Comparison of ENCODE assay signal across 25 mouse cellular contexts in the genomic region with DNA sequence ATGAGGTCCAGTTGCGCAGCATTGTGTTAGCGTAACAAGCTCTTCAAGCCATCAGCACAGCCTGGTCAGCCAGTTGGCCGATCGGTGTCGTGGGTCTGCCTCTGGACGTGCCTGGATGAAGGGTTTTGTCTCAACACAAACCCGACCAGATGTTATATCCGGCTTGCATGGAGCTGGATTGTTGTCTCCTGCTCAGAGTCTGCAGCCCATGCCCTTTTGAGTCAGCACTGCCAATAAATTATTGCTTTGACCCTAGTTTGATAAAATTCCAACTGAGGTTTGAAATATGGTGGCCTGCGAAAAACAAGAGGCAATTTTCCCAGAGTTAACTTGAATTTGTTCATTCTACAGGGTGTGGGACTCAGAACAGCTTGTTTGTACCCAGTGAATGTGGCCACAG. TPM values are rescaled to one million over a fixed set of nuclear protein-coding genes. Genes with fewer than 3 reads are reported as not detected.
DNase-seq lines count a peak whose midpoint lies in the region; ATAC-seq and TF ChIP-seq lines count a peak whose summit lies in the region.
"Had no signal": no experiment of that assay in that cellular context is flagged by ENCODE, and none has a peak within 500 bp of the region (broad histone marks: within the 10 kb centered on the region; RNA-seq: fewer than 3 reads in every experiment).

No protein-coding gene starts in this region.

- H3K4me1 ChIP-seq in midbrain, embryonic 11.5 days (ENCODE audit: control insufficient read depth, insufficient read depth, low read length), result peaks cover 11% of the 10 kb centered on the region; the same call in 1 of the 2 replicates
- peaks cover 6% of the 10 kb centered on the region; the same call in 1 of the 2 replicates for H3K4me1 ChIP-seq in midbrain, postnatal 0 days (ENCODE audit: insufficient read depth, low read length)
- H3K4me1 ChIP-seq: limb, embryonic 13.5 days; neural tube, embryonic 12.5 days had no signal

- H3K36me3 ChIP-seq in midbrain, embryonic 11.5 days (ENCODE audit: control insufficient read depth, insufficient read depth, low read length), result no peaks in the 10 kb centered on the region
- 0 out of 2 replicates have a peak, but pooled peaks cover 4% of the 10 kb centered on the region for H3K36me3 ChIP-seq in midbrain, postnatal 0 days (ENCODE audit: insufficient read depth, low read length)
- H3K36me3 ChIP-seq: embryonic facial prominence, embryonic 12.5 days; hindbrain, embryonic 15.5 days; intestine, embryonic 15.5 days; liver, embryonic 13.5 days; midbrain, embryonic 10.5 days; neural tube, embryonic 12.5 days had no signal

- no peak overlapping the region for H3K4me2 ChIP-seq in midbrain, embryonic 11.5 days
- H3K4me2 ChIP-seq in midbrain, postnatal 0 days (ENCODE audit: low read depth, low read length, poor library complexity, severe bottlenecking), result no peak overlapping the region
- H3K4me2 ChIP-seq: embryonic facial prominence, embryonic 12.5 days; forebrain, embryonic 13.5 days; heart, embryonic 13.5 days; hindbrain, embryonic 15.5 days; intestine, embryonic 15.5 days; limb, embryonic 13.5 days; liver, embryonic 13.5 days; neural tube, embryonic 12.5 days had no signal

- no peak overlapping the region for H3K27ac ChIP-seq in midbrain, embryonic 11.5 days (ENCODE audit: low read depth, low read length)
- H3K27ac ChIP-seq in midbrain, postnatal 0 days (ENCODE audit: low read depth, low read length), result no peak overlapping the region
- H3K27ac ChIP-seq: embryonic facial prominence, embryonic 12.5 days; forebrain, embryonic 13.5 days; heart, embryonic 13.5 days; hindbrain, embryonic 15.5 days; intestine, embryonic 15.5 days; limb, embryonic 13.5 days; liver, embryonic 13.5 days; macrophage; neural tube, embryonic 12.5 days had no signal

- peak; percentile 59 to 86 for DNase-seq in adrenal gland, adult (ENCODE audit: inconsistent age in 2 of 2, low spot score in 1 of 2)
- DNase-seq in adrenal gland, postnatal 25 days, result no peak
- DNase-seq in heart, adult 9 months (ENCODE audit: low spot score in 2 of 2), result peak; percentile 39 to 51
- no peak for DNase-seq in heart, adult 8-10 months (ENCODE audit: low spot score)
- DNase-seq in midbrain, embryonic 11.5 days (ENCODE audit: low spot score, missing footprints), result peak; percentile 31
- no peak for DNase-seq in midbrain, postnatal 0 days (ENCODE audit: low spot score)
- DNase-seq in kidney, postnatal 4 days, result peak; percentile 52 to 65
- no peak for DNase-seq in layer of hippocampus, adult 18-20 months (ENCODE audit: low spot score in 2 of 2)
- DNase-seq: cerebellum, adult 9-10 months; gastrocnemius, postnatal 10 days; layer of hippocampus, postnatal 36 days; liver, embryonic 13.5 days; right cerebral cortex, postnatal 14 days; spleen, adult 18-20 months; thymus, postnatal 36 days had no signal

- no peaks in the 10 kb centered on the region for H3K9me3 ChIP-seq in midbrain, embryonic 11.5 days (ENCODE audit: control insufficient read depth, low read length)
- H3K9me3 ChIP-seq in midbrain, postnatal 0 days (ENCODE audit: low read length), result no peaks in the 10 kb centered on the region
- H3K9me3 ChIP-seq: embryonic facial prominence, embryonic 12.5 days; forebrain, embryonic 13.5 days; heart, embryonic 13.5 days; hindbrain, embryonic 15.5 days; intestine, embryonic 15.5 days; limb, embryonic 13.5 days; liver, embryonic 13.5 days; midbrain, embryonic 10.5 days; neural tube, embryonic 12.5 days had no signal

- H3K9ac ChIP-seq in midbrain, embryonic 11.5 days (ENCODE audit: low read length), result no peak overlapping the region
- H3K9ac ChIP-seq in midbrain, postnatal 0 days (replicated peaks; ENCODE audit: low read length, poor library complexity, severe bottlenecking), result no peak overlapping the region
- H3K9ac ChIP-seq: embryonic facial prominence, embryonic 12.5 days; forebrain, embryonic 13.5 days; heart, embryonic 13.5 days; hindbrain, embryonic 15.5 days; intestine, embryonic 15.5 days; limb, embryonic 13.5 days; liver, embryonic 13.5 days; neural tube, embryonic 12.5 days had no signal

- TF ChIP-seq CTCF in midbrain, postnatal 0 days (IDR thresholded peaks at IDR 0.05), result no peak

- WGBS in midbrain, embryonic 11.5 days, result 84% methylated on average over 9 of the region's 9 CpGs
- WGBS in midbrain, postnatal 0 days, result 88% methylated on average over 9 of the region's 9 CpGs

- H3K27me3 ChIP-seq in midbrain, embryonic 11.5 days (ENCODE audit: control insufficient read depth, insufficient read depth, low read length), result no peaks in the 10 kb centered on the region
- H3K27me3 ChIP-seq in midbrain, postnatal 0 days (ENCODE audit: insufficient read depth, low read length), result no peaks in the 10 kb centered on the region
- H3K27me3 ChIP-seq: embryonic facial prominence, embryonic 12.5 days; forebrain, embryonic 13.5 days; heart, embryonic 13.5 days; hindbrain, embryonic 15.5 days; intestine, embryonic 15.5 days; limb, embryonic 13.5 days; neural tube, embryonic 12.5 days had no signal

- no peak overlapping the region for H3K4me3 ChIP-seq in midbrain, embryonic 11.5 days (ENCODE audit: low read depth, low read length)
- no peak overlapping the region for H3K4me3 ChIP-seq in midbrain, postnatal 0 days (ENCODE audit: low read depth, low read length)
- H3K4me3 ChIP-seq: embryonic facial prominence, embryonic 12.5 days; erythroblast, embryonic 14.5 days; forebrain, embryonic 13.5 days; heart, embryonic 13.5 days; hindbrain, embryonic 15.5 days; intestine, embryonic 15.5 days; limb, embryonic 13.5 days; liver, embryonic 13.5 days; midbrain, embryonic 10.5 days; neural tube, embryonic 12.5 days had no signal

- no peak for ATAC-seq in midbrain, embryonic 11.5 days (ENCODE audit: low FRiP score)
- no peak for ATAC-seq in midbrain, postnatal 0 days (ENCODE audit: low FRiP score)
- ATAC-seq: forebrain, embryonic 13.5 days; intestine, embryonic 15.5 days had no signal

RNA-seq across cellular contexts. Expression of gene Atp11a, which starts 31.9 kb away (rescaled TPM):
- 131 and 173 TPM in 2 replicates for total RNA-seq in adrenal gland, postnatal 25 days (2021)
- 10 to 100 TPM; 85.6 to 89.6 (median 87.8) TPM for total RNA-seq in heart, adult 8-10 months (2022)
- polyA plus RNA-seq in midbrain, embryonic 11.5 days (2014; fragmentation: Nextera tagmentation; extraction: Ambion mirVana), result 8.9 and 10.0 TPM in 2 replicates
- total RNA-seq in midbrain, postnatal 0 days (2014; rRNA removed), result 43.8 and 45.9 TPM in 2 replicates
- 10.3 and 13.8 TPM in 2 replicates for polyA plus RNA-seq in midbrain, postnatal 0 days (2015; fragmentation: Nextera tagmentation; extraction: Ambion mirVana)
- total RNA-seq in layer of hippocampus, adult 18-20 months (2021), result 10 to 100 TPM; 58.9 to 59.9 TPM

Comparison
In these comparisons a context has a peak if more than half of its experiments do, and no peak if none do; other contexts are left out.
1. DNase-seq: peak in adrenal gland, adult (2 of 2), heart, adult 9 months (2 of 2), midbrain, embryonic 11.5 days (single experiment) and kidney, postnatal 4 days (2 of 2); none in adrenal gland, postnatal 25 days (single experiment), heart, adult 8-10 months (single experiment), midbrain, postnatal 0 days (single experiment) and layer of hippocampus, adult 18-20 months (0 of 2).